Mouse (Mus musculus) CH12.LX (cell line): ENCODE results near the gene Rab23. TPM values are rescaled to one million over a fixed set of nuclear protein-coding genes. Genes with fewer than 3 reads are reported as not detected.

Experiments used
- DNase-seq: peaks from one replicate; pipeline ENCODE4 v3.0.0-alpha.2; 2013; ENCODE audit errors: extremely low read depth
- H3K27ac ChIP-seq: 2 replicates; pipeline ENCODE4 v1.5.1; 2012; ENCODE audit warnings: low read depth, mild to moderate bottlenecking, control low read depth, moderate library complexity; ENCODE audit not compliant: insufficient read depth
- H3K27me3 ChIP-seq: replicated peaks from 2 replicates; pipeline ENCODE3; 2012; ENCODE audit warnings: inconsistent platforms
- H3K36me3 ChIP-seq, 2 experiments: replicated peaks in 1 of 2; 2 replicates each; pipeline versions ENCODE3 to v1.6.1; 2012; ENCODE audit warnings: inconsistent platforms in 1 of 2, low read length in 1 of 2, mild to moderate bottlenecking in 1 of 2, mixed read lengths in 1 of 2, moderate library complexity in 1 of 2; ENCODE audit not compliant: control insufficient read depth in 1 of 2, insufficient read depth in 1 of 2
- H3K4me1 ChIP-seq, 2 experiments: 2 replicates each; pipeline ENCODE4 v1.6.1; 2012; ENCODE audit warnings: inconsistent platforms in 1 of 2, moderate library complexity in 1 of 2; ENCODE audit not compliant: insufficient read depth in 2 of 2, control insufficient read depth in 1 of 2
- H3K4me2 ChIP-seq: 2 replicates; pipeline ENCODE4 v1.6.1; 2012; ENCODE audit warnings: low read depth, mild to moderate bottlenecking, control low read depth; ENCODE audit not compliant: poor library complexity, insufficient read depth, severe bottlenecking
- H3K4me3 ChIP-seq, 3 experiments: fragments of 150-350 bp in 1 of 3; sonication (generic) in 1 of 3; replicated peaks in 1 of 3; 2 replicates each; pipeline versions ENCODE3 to v1.5.1; 2011 to 2012; ENCODE audit warnings: low read depth in 2 of 3, low read length in 2 of 3, mild to moderate bottlenecking in 2 of 3, moderate library complexity in 2 of 3, control low read depth in 1 of 3, improper control_type of control experiment in 1 of 3, inconsistent platforms in 1 of 3, mixed read lengths in 1 of 3; ENCODE audit not compliant: poor library complexity in 1 of 3
- H3K79me2 ChIP-seq: replicated peaks from 2 replicates; pipeline ENCODE4 v1.6.1; 2012; ENCODE audit warnings: mild to moderate bottlenecking, moderate library complexity; ENCODE audit not compliant: control insufficient read depth, poor library complexity, insufficient read depth, severe bottlenecking; ENCODE audit errors: extremely low read depth
- H3K9ac ChIP-seq: 2 replicates; pipeline ENCODE4 v1.6.1; 2012; ENCODE audit warnings: low read depth, mild to moderate bottlenecking, control low read depth, moderate library complexity; ENCODE audit not compliant: insufficient read depth
- H3K9me3 ChIP-seq: replicated peaks from 2 replicates; pipeline ENCODE3; 2012; ENCODE audit warnings: low read length, inconsistent platforms, mixed read lengths
- BHLHE40 ChIP-seq: IDR thresholded peaks from 2 replicates; pipeline ENCODE4 v1.6.1; 2011; ENCODE audit warnings: mild to moderate bottlenecking, low read depth, low read length, improper control_type of control experiment
- CTCF ChIP-seq, 2 experiments: IDR thresholded peaks in 1 of 2; conservative IDR thresholded peaks in 1 of 2; 2 replicates each; pipeline ENCODE4 v1.5.1; 2011 to 2012; ENCODE audit warnings: low read depth in 2 of 2, low read length in 2 of 2, improper control_type of control experiment in 1 of 2, inconsistent platforms in 1 of 2, mild to moderate bottlenecking in 1 of 2, moderate library complexity in 1 of 2
- E2F4 ChIP-seq: IDR thresholded peaks from 2 replicates; pipeline ENCODE4 v1.6.1; 2011; ENCODE audit warnings: low read depth, low read length, improper control_type of control experiment; ENCODE audit not compliant: insufficient replicate concordance
- ELF1 ChIP-seq: IDR thresholded peaks from 2 replicates; pipeline ENCODE4 v1.6.1; 2014; ENCODE audit warnings: low read depth, mild to moderate bottlenecking, inconsistent platforms, low read length, improper control_type of control experiment
- GABPA ChIP-seq: IDR thresholded peaks from 2 replicates; pipeline ENCODE4 v1.6.1; 2012; ENCODE audit warnings: low read depth, low read length, improper control_type of control experiment, inconsistent platforms; ENCODE audit not compliant: insufficient replicate concordance
- JUND ChIP-seq: conservative IDR thresholded peaks from 2 replicates; pipeline ENCODE4 v1.6.1; 2011; ENCODE audit warnings: low read depth, low read length, improper control_type of control experiment
- KAT2A ChIP-seq: IDR thresholded peaks from 2 replicates; pipeline ENCODE4 v1.6.1; 2012; ENCODE audit warnings: low read length, improper control_type of control experiment, inconsistent platforms; ENCODE audit not compliant: insufficient replicate concordance
- MAFK ChIP-seq: IDR thresholded peaks from 2 replicates; pipeline ENCODE4 v1.6.1; 2011; ENCODE audit warnings: low read length, improper control_type of control experiment; ENCODE audit not compliant: insufficient replicate concordance
- MAX ChIP-seq: IDR thresholded peaks from 2 replicates; pipeline ENCODE4 v1.6.1; 2011; ENCODE audit warnings: low read length, improper control_type of control experiment
- MAZ ChIP-seq: IDR thresholded peaks from 2 replicates; pipeline ENCODE4 v1.6.1; 2012; ENCODE audit warnings: low read depth, mild to moderate bottlenecking, inconsistent platforms, low read length, improper control_type of control experiment, moderate library complexity
- MEF2A ChIP-seq: IDR thresholded peaks from 2 replicates; pipeline ENCODE4 v1.6.1; 2014; ENCODE audit warnings: low read depth, mild to moderate bottlenecking, inconsistent platforms, low read length, improper control_type of control experiment, borderline replicate concordance
- MXI1 ChIP-seq: IDR thresholded peaks from 2 replicates; pipeline ENCODE4 v1.6.1; 2011; ENCODE audit warnings: mild to moderate bottlenecking, low read depth, low read length, improper control_type of control experiment
- MYC ChIP-seq: IDR thresholded peaks from 2 replicates; pipeline ENCODE4 v1.6.1; 2011; ENCODE audit warnings: low read depth, mild to moderate bottlenecking, improper control_type of control experiment, low read length
- NELFE ChIP-seq: IDR thresholded peaks from 2 replicates; pipeline ENCODE4 v1.6.1; 2011; ENCODE audit warnings: low read depth, low read length, improper control_type of control experiment
- POLR2A ChIP-seq: IDR thresholded peaks from 2 replicates; pipeline ENCODE4 v1.6.1; 2011; ENCODE audit warnings: low read depth, mild to moderate bottlenecking, improper control_type of control experiment, low read length
- POLR2AphosphoS2 ChIP-seq: IDR thresholded peaks from 2 replicates; pipeline ENCODE4 v1.6.1; 2011; ENCODE audit warnings: low read depth, low read length, improper control_type of control experiment
- SIN3A ChIP-seq: IDR thresholded peaks from 2 replicates; pipeline ENCODE4 v1.6.1; 2012; ENCODE audit warnings: low read length, improper control_type of control experiment, inconsistent platforms
- TBP ChIP-seq: conservative IDR thresholded peaks from 2 replicates; pipeline ENCODE4 v1.6.1; 2011; ENCODE audit warnings: low read depth, low read length, improper control_type of control experiment
- UBTF ChIP-seq: IDR thresholded peaks from 2 replicates; pipeline ENCODE4 v1.6.1; 2012; ENCODE audit warnings: low read depth, mild to moderate bottlenecking, inconsistent platforms, low read length, improper control_type of control experiment, moderate library complexity
- USF2 ChIP-seq: conservative IDR thresholded peaks from 2 replicates; pipeline ENCODE4 v1.6.1; 2011; ENCODE audit warnings: low read depth, low read length, improper control_type of control experiment
- ZC3H11A ChIP-seq: IDR thresholded peaks from 2 replicates; pipeline ENCODE4 v1.6.1; 2012; ENCODE audit warnings: low read depth, mild to moderate bottlenecking, inconsistent platforms, low read length, improper control_type of control experiment
- ZKSCAN1 ChIP-seq: IDR thresholded peaks from 2 replicates; pipeline ENCODE4 v1.6.1; 2012; ENCODE audit warnings: low read depth, inconsistent platforms, low read length, improper control_type of control experiment, borderline replicate concordance
- ZMIZ1 ChIP-seq: IDR thresholded peaks from 2 replicates; pipeline ENCODE4 v1.6.1; 2012; ENCODE audit warnings: low read depth, mild to moderate bottlenecking, inconsistent platforms, low read length, improper control_type of control experiment
- dilution Hi-C: fragments of 300-500 bp; cut with MboI; formaldehyde crosslinking; loops from 2 replicates; pipeline ENCODE4 v1.14.3; 2020; ENCODE audit warnings: low sequenced_read_pairs; ENCODE audit not compliant: extremely low pct_unique_long_range_greater_than_20kb, extremely low pct_ligation_motif_present
- in situ Hi-C: fragments of 300-500 bp; cut with MboI; formaldehyde crosslinking; loops from 3 replicates; pipeline ENCODE4 v1.14.3; 2019; ENCODE audit warnings: low sequenced_read_pairs, low pct_ligation_motif_present, low pct_unique_long_range_greater_than_20kb, mixed read lengths
- polyA plus RNA-seq: library from polyadenylated mRNA; unstranded; fragments of >175 nt; gene quantifications from 2 replicates; pipeline ENCODE4 v1.2.1, GENCODE M21; 2012; ENCODE audit warnings: low read depth; ENCODE audit not compliant: insufficient read length
- total RNA-seq, 2 experiments: library from RNA; depleted of rRNA; stranded (reverse); fragments of 300-350 nt in 1 of 2; fragments of >200 nt in 1 of 2; gene quantifications; 2 replicates each; pipeline ENCODE4 v1.2.3; 2012 to 2014

Rab23 gene
- total and polyA plus RNA-seq, 3 experiments, result 5.8 to 17.6 (median 6.7) TPM

DNA sequence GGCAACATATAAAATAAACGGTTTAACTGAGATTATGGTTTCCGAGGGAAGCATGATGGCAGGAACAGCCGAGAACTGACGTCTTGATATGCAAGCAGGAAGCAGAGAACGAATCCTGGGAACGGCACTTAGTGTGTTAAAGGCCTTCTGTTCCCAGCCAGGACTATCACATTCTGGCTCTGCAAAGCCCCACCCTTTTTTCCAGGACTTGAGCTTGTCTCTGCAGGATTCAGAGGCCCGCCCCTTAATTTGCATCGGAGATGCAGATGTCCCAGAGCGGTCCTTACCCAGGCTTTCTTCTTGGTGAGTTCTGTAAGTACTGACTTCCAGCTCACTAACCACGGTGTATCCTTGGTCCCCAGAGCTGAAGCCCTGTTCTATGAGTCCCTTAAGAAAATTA is 4.9 kb upstream of the Rab23 start:
- in situ Hi-C loops, result no loop called here
- H3K4me2 ChIP-seq, result peak overlapping the region; percentile 51
- no peak overlapping the region for H3K27ac ChIP-seq
- no peaks in the 10 kb centered on the region for H3K79me2 ChIP-seq
- dilution Hi-C loops, result no loop called here
- TF ChIP-seq BHLHE40 (no peak), ZKSCAN1 (no peak), ZMIZ1 (no peak), GABPA (no peak), POLR2A (no peak), NELFE (no peak), MEF2A (no peak)
- no peaks in the 10 kb centered on the region for H3K9me3 ChIP-seq
- no peaks in the 10 kb centered on the region for H3K36me3 ChIP-seq
- H3K27me3 ChIP-seq, result no peaks in the 10 kb centered on the region
- no peak overlapping the region for H3K4me3 ChIP-seq
- DNase-seq, result no peak
- peaks cover 6 to 17% of the 10 kb centered on the region in 2 experiments for H3K4me1 ChIP-seq
- no peak overlapping the region for H3K9ac ChIP-seq

DNA sequence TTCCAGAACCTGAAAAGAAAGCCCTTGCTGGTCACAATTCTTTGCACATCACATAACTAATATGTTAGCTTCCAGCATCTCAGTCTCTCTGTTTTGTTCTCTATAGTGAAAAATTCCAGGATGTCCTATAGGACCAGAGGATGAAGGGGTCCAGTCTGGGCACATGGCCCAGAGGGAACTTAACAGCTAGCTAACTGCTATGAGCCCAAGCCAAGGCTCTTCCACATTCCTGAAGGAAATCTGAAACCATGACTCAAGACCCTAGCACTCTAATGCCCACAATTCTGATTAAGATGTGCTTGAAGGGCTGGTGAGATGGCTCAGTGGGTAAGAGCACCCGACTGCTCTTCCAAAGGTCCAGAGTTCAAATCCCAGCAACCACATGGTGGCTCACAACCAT is 2.1 kb upstream of the Rab23 start:
- H3K79me2 ChIP-seq, result peaks cover 16% of the 10 kb centered on the region
- no peaks in the 10 kb centered on the region for H3K9me3 ChIP-seq
- no peak overlapping the region for H3K4me3 ChIP-seq
- dilution Hi-C loops, result no loop called here
- no peak overlapping the region for H3K4me2 ChIP-seq
- no peak overlapping the region for H3K9ac ChIP-seq
- H3K4me1 ChIP-seq, result peaks cover 3 to 22% of the 10 kb centered on the region in 2 experiments
- no peak overlapping the region for H3K27ac ChIP-seq
- DNase-seq, result no peak
- peaks cover 7 to 11% of the 10 kb centered on the region in 2 experiments for H3K36me3 ChIP-seq
- in situ Hi-C loops, result no loop called here
- TF ChIP-seq GABPA (no peak), POLR2AphosphoS2 (no peak), MXI1 (no peak), ELF1 (no peak), POLR2A (no peak), MAZ (no peak), MAFK (no peak), KAT2A (no peak), MYC (no peak), TBP (no peak), E2F4 (no peak), UBTF (no peak), ZC3H11A (no peak), USF2 (no peak), SIN3A (no peak), JUND (no peak), CTCF (conservative IDR thresholded peaks at IDR 0.05 in 1 of 2, IDR thresholded peaks at IDR 0.05 in 1 of 2; ENCODE audit: low read depth in 2 of 2, low read length in 2 of 2) (no peak), MAX (no peak)
- TF ChIP-seq, all 38 proteins: peak for 0
- H3K27me3 ChIP-seq, result no peaks in the 10 kb centered on the region
